Mouse (Mus musculus) heart, adult 2 months (tissue): Measurements from ENCODE around the gene Jakmip3. TPM values are rescaled to one million over a fixed set of nuclear protein-coding genes. Genes with fewer than 3 reads are reported as not detected.
A peak's percentile ranks its signal among the peaks of the same experiment; 100 is the strongest.

Experiments used
- DNase-seq, 2 experiments: peaks; one replicate each; pipeline ENCODE4 v3.0.0; 2021
- H3K27ac ChIP-seq: fragments of 200-600 bp; 2 replicates; pipeline ENCODE4 v1.8.1; 2022
- H3K27me3 ChIP-seq: fragments of 200-500 bp; 2 replicates; pipeline ENCODE4 v1.6.1; 2012; ENCODE audit warnings: mild to moderate bottlenecking, low read length, inconsistent platforms, mixed read lengths; ENCODE audit not compliant: control insufficient read depth, insufficient read depth
- H3K36me3 ChIP-seq: fragments of 200-500 bp; 2 replicates; pipeline ENCODE4 v1.6.1; 2012; ENCODE audit warnings: low read length, inconsistent platforms; ENCODE audit not compliant: control insufficient read depth, insufficient read depth
- H3K4me1 ChIP-seq: fragments of 200-500 bp; 2 replicates; pipeline ENCODE4 v1.6.1; 2011; ENCODE audit warnings: low read length; ENCODE audit not compliant: control insufficient read depth, insufficient read depth
- H3K4me3 ChIP-seq: fragments of 200-600 bp; 2 replicates; pipeline ENCODE4 v1.8.1; 2022
- H3K79me2 ChIP-seq: fragments of 200-500 bp; replicated peaks from 2 replicates; pipeline ENCODE4 v1.6.1; 2012; ENCODE audit warnings: mild to moderate bottlenecking, inconsistent platforms, low read length, moderate library complexity, mixed read lengths; ENCODE audit not compliant: control insufficient read depth, insufficient read depth
- H3K9ac ChIP-seq: fragments of 200-500 bp; 2 replicates; pipeline ENCODE4 v1.6.1; 2012; ENCODE audit warnings: low read depth, mild to moderate bottlenecking, control low read depth, inconsistent platforms, low read length, mixed read lengths
- CTCF ChIP-seq: fragments of 200-600 bp; IDR thresholded peaks from 2 replicates; pipeline ENCODE4 v1.8.1; 2022; ENCODE audit warnings: antibody characterized with exemption, mild to moderate bottlenecking, moderate library complexity
- EP300 ChIP-seq: fragments of 200-500 bp; IDR thresholded peaks from 2 replicates; pipeline ENCODE4 v1.6.1; 2011; ENCODE audit warnings: low read depth, low read length, control low read depth; ENCODE audit not compliant: insufficient read depth
- POLR2A ChIP-seq: fragments of 200-500 bp; IDR thresholded peaks from 2 replicates; pipeline ENCODE4 v1.6.1; 2011; ENCODE audit warnings: mild to moderate bottlenecking, low read depth, low read length, control low read depth; ENCODE audit not compliant: insufficient read depth
- WGBS: fragments of 180-500 bp; shearing (Covaris S2); methylation state at CpG from one replicate; pipeline ENCODE4 v1.1.7; 2018; 5-methylcytosine and 5-hydroxymethylcytosine counted together
- intact Hi-C: fragments of 180-260 bp; cut with DNase I; formaldehyde crosslinking; loops from one replicate; pipeline ENCODE4 v1.15.1; 2025
- long read RNA-seq: library from polyadenylated mRNA; stranded (forward); transcript quantifications from one replicate; pipeline ENCODE4 v2.0.0, GENCODE M21; 2021
- polyA plus RNA-seq: library from polyadenylated mRNA; depleted of rRNA; stranded (reverse); fragments of >200 nt; gene quantifications from 2 replicates; pipeline ENCODE4 v1.2.3, GENCODE M21; 2012; rRNA removed
- total RNA-seq, 2 experiments: library from RNA; stranded (reverse); gene quantifications; 2 replicates each; pipeline ENCODE4 v1.2.3; 2021

Jakmip3 gene
- total RNA-seq (under 1 TPM; 0.13 to 0.14 TPM), polyA plus RNA-seq (0.16 and 0.26 TPM in 2 replicates)
- long read RNA-seq: 0 reads

GRCm38 (mm10) chr7:138940612-138941461, at the start of gene Jakmip3:
Gene Jakmip3 (plus strand): TSS chr7:138940730.
- Histone ChIP-seq H3K4me1 (no peaks in the 10 kb centered on the region), H3K27me3 (peaks cover 10% of the 10 kb centered on the region), H3K79me2 (no peaks in the 10 kb centered on the region), H3K9ac (no peak within 1 kb of the TSS), H3K36me3 (no peaks in the 10 kb centered on the region), H3K27ac (no peak within 1 kb of the TSS), H3K4me3 (peak within 1 kb of the TSS; percentile 32)
- intact Hi-C loops: no loop called here
- TF ChIP-seq POLR2A (no peak), EP300 (no peak), CTCF (no peak)
- peak; percentile 7 to 28 for DNase-seq
- WGBS: 1% methylated on average over 78 of the region's 78 CpGs

GRCm38 (mm10) chr7:138898122-138898521, 42.4 kb upstream of the Jakmip3 start:
- Histone ChIP-seq H3K27me3 (no peaks in the 10 kb centered on the region), H3K27ac (no peak overlapping the region), H3K9ac (no peak overlapping the region), H3K79me2 (no peaks in the 10 kb centered on the region; the same call in 1 of the 2 replicates), H3K4me1 (no peaks in the 10 kb centered on the region; the same call in 1 of the 2 replicates), H3K36me3 (peaks cover 16% of the 10 kb centered on the region), H3K4me3 (no peak overlapping the region)
- intact Hi-C loops: no loop called here
- 48% methylated on average over 2 of the region's 2 CpGs for WGBS
- no peak for TF ChIP-seq EP300
- TF ChIP-seq CTCF: no peak
- TF ChIP-seq POLR2A: no peak
- no peak for DNase-seq

- TF ChIP-seq EP300: no peak
- TF ChIP-seq CTCF: no peak
- no peak for TF ChIP-seq POLR2A
- H3K27me3 ChIP-seq: no peaks in the 10 kb centered on the region
- H3K27ac ChIP-seq: no peak overlapping the region
- no peaks in the 10 kb centered on the region; the same call in 1 of the 2 replicates for H3K79me2 ChIP-seq
- intact Hi-C loops: no loop called here
- no peak overlapping the region for H3K4me3 ChIP-seq
- peaks cover under 1% of the 10 kb centered on the region; the same call in 1 of the 2 replicates for H3K4me1 ChIP-seq
- H3K9ac ChIP-seq: no peak overlapping the region
- DNase-seq: no peak
- H3K36me3 ChIP-seq: peaks cover 18% of the 10 kb centered on the region
- WGBS: 80% methylated on average over 4 of the region's 4 CpGs
These were observed 41.8 kb upstream of the Jakmip3 start for GRCm38 (mm10) chr7:138898743-138899142.

GRCm38 (mm10) chr7:138903886-138904435, 36.6 kb upstream of the Jakmip3 start:
- Histone ChIP-seq H3K79me2 (peaks cover 4% of the 10 kb centered on the region), H3K27ac (no peak overlapping the region; the same call in 1 of the 2 replicates), H3K4me1 (peaks cover 11% of the 10 kb centered on the region), H3K36me3 (peaks cover 15% of the 10 kb centered on the region), H3K9ac (no peak overlapping the region), H3K27me3 (no peaks in the 10 kb centered on the region), H3K4me3 (no peak overlapping the region)
- no peak for TF ChIP-seq EP300
- no peak for TF ChIP-seq POLR2A
- TF ChIP-seq CTCF: no peak
- DNase-seq: no peak
- 36% methylated on average over 7 of the region's 7 CpGs for WGBS
- intact Hi-C loops: no loop called here

- H3K36me3 ChIP-seq: peaks cover 14% of the 10 kb centered on the region
- intact Hi-C loops: loop anchor here (2.0 to 5.0 kb wide), 3 partner anchors 16 to 59 kb away; partner anchors contain the start of genes Mapk1ip1 and Ppp2r2d
- TF ChIP-seq EP300: no peak
- TF ChIP-seq POLR2A: no peak
- TF ChIP-seq CTCF: no peak
- no peak for DNase-seq
- H3K4me3 ChIP-seq: peak overlapping the region; percentile 96
- peaks cover 6% of the 10 kb centered on the region for H3K79me2 ChIP-seq
- H3K4me1 ChIP-seq: peaks cover 13% of the 10 kb centered on the region
- 28% methylated on average over 1 of the region's 1 CpGs for WGBS
- H3K27ac ChIP-seq: peak overlapping the region; percentile 94
- no peaks in the 10 kb centered on the region for H3K27me3 ChIP-seq
- peak overlapping the region; percentile 45 for H3K9ac ChIP-seq
These were observed 34.1 kb upstream of the Jakmip3 start for GRCm38 (mm10) chr7:138906441-138906840.
